In genomic region chr6:53657483-53657882, GRCm38 (mm10) we compare ENCODE assay signal across 30 mouse cellular contexts.
DNase-seq lines count a peak whose midpoint lies in the region; ATAC-seq and TF ChIP-seq lines count a peak whose summit lies in the region.
"Had no signal": no experiment of that assay in that cellular context is flagged by ENCODE, and none has a peak within 500 bp of the region (broad histone marks: within the 10 kb centered on the region; RNA-seq: fewer than 3 reads in every experiment).

No protein-coding gene starts in this region.

- peaks cover 22% of the 10 kb centered on the region for H3K4me1 ChIP-seq in heart, embryonic 12.5 days (replicated peaks)
- peaks cover 50% of the 10 kb centered on the region for H3K4me1 ChIP-seq in limb, embryonic 12.5 days (replicated peaks)
- peaks cover 38% of the 10 kb centered on the region for H3K4me1 ChIP-seq in limb, embryonic 10.5 days
- no peaks in the 10 kb centered on the region; the same call in 1 of the 2 replicates for H3K4me1 ChIP-seq in stomach, postnatal 0 days (replicated peaks; ENCODE audit: control insufficient read depth, insufficient read depth)

- no peak overlapping the region for H3K4me3 ChIP-seq in heart, embryonic 12.5 days
- H3K4me3 ChIP-seq in limb, embryonic 12.5 days (replicated peaks): no peak overlapping the region
- no peak overlapping the region for H3K4me3 ChIP-seq in limb, embryonic 10.5 days
- no peak overlapping the region for H3K4me3 ChIP-seq in stomach, postnatal 0 days (ENCODE audit: low read depth, low read length)
- H3K4me3 ChIP-seq: forebrain, embryonic 13.5 days; hindbrain, embryonic 12.5 days; neural tube, embryonic 13.5 days had no signal

- H3K27ac ChIP-seq in heart, embryonic 12.5 days (ENCODE audit: poor library complexity, severe bottlenecking): no peak overlapping the region
- H3K27ac ChIP-seq in limb, embryonic 12.5 days: 0 out of 2 replicates have a peak overlapping the region, but pooled peaks have one; percentile 35
- H3K27ac ChIP-seq in limb, embryonic 10.5 days: no peak overlapping the region
- no peak overlapping the region for H3K27ac ChIP-seq in stomach, postnatal 0 days (replicated peaks)
- H3K27ac ChIP-seq: forebrain, embryonic 13.5 days; hindbrain, embryonic 12.5 days; liver, embryonic 14.5 days; neural tube, embryonic 13.5 days had no signal

- no peaks in the 10 kb centered on the region for H3K36me3 ChIP-seq in heart, embryonic 12.5 days
- H3K36me3 ChIP-seq in limb, embryonic 12.5 days: no peaks in the 10 kb centered on the region
- H3K36me3 ChIP-seq in limb, embryonic 10.5 days: no peaks in the 10 kb centered on the region
- H3K36me3 ChIP-seq in stomach, postnatal 0 days (ENCODE audit: control insufficient read depth, insufficient read depth, low read length): no peaks in the 10 kb centered on the region
- H3K36me3 ChIP-seq: G1E; hindbrain, embryonic 12.5 days; neural tube, embryonic 13.5 days had no signal

- 0 out of 2 replicates have a peak, but pooled peaks have one; percentile 20 for TF ChIP-seq CTCF in stomach, postnatal 0 days (IDR thresholded peaks at IDR 0.05; ENCODE audit: low read depth)

- peak; percentile 66 for DNase-seq in heart, adult 11 months
- no peak for DNase-seq in limb, embryonic 10.5 days (ENCODE audit: low spot score)
- peak; percentile 75 for DNase-seq in embryo, embryonic 10.5 days (ENCODE audit: low spot score)
- DNase-seq in stomach, postnatal 0 days (ENCODE audit: low spot score): no peak
- DNase-seq: adrenal gland, postnatal 10 days; B cell, adult 2 months; cerebellum, adult 8-10 months; cerebellum, postnatal 25 days; heart, postnatal 14 days; kidney, adult 18-20 months; kidney, postnatal 4 days; layer of hippocampus, postnatal 36 days; left cerebral cortex, postnatal 4 days; liver; lung, embryonic 14.5 days; lung, postnatal 14 days; right cerebral cortex, postnatal 25 days; spleen, adult 18-20 months; thymus, adult 18-20 months; thymus, postnatal 25 days had no signal

- no peaks in the 10 kb centered on the region for H3K27me3 ChIP-seq in heart, embryonic 12.5 days (replicated peaks)
- H3K27me3 ChIP-seq in limb, embryonic 12.5 days: no peaks in the 10 kb centered on the region
- peaks cover 10% of the 10 kb centered on the region for H3K27me3 ChIP-seq in limb, embryonic 10.5 days (ENCODE audit: low read depth, poor library complexity, severe bottlenecking)
- no peaks in the 10 kb centered on the region for H3K27me3 ChIP-seq in stomach, postnatal 0 days (ENCODE audit: control insufficient read depth, insufficient read depth, low read length)
- H3K27me3 ChIP-seq: forebrain, embryonic 13.5 days; hindbrain, embryonic 12.5 days; neural tube, embryonic 13.5 days had no signal

- no peak for TF ChIP-seq EP300 in stomach, postnatal 0 days (optimal IDR thresholded peaks at IDR 0.05)

- ATAC-seq in heart, embryonic 12.5 days (ENCODE audit: insufficient number of reproducible peaks, low FRiP score): no peak
- ATAC-seq in limb, embryonic 12.5 days (ENCODE audit: insufficient number of reproducible peaks, insufficient read depth, low FRiP score, low TSS enrichment, low read depth): no peak
- ATAC-seq in stomach, postnatal 0 days (ENCODE audit: low FRiP score, low TSS enrichment): no peak
- ATAC-seq in megakaryocyte, adult 5-6 weeks (ENCODE audit: poor library complexity, severe bottlenecking): no peak
- ATAC-seq: forebrain, embryonic 13.5 days; midbrain, embryonic 16.5 days had no signal

- 70% methylated on average over 4 of the region's 4 CpGs for WGBS in heart, embryonic 12.5 days
- 65% methylated on average over 4 of the region's 4 CpGs for WGBS in limb, embryonic 12.5 days
- WGBS in limb, embryonic 10.5 days: 64% methylated on average over 4 of the region's 4 CpGs
- 60% methylated on average over 4 of the region's 4 CpGs for WGBS in stomach, postnatal 0 days

- H3K9me3 ChIP-seq in heart, embryonic 12.5 days (replicated peaks): no peaks in the 10 kb centered on the region
- no peaks in the 10 kb centered on the region for H3K9me3 ChIP-seq in limb, embryonic 12.5 days
- no peaks in the 10 kb centered on the region for H3K9me3 ChIP-seq in limb, embryonic 10.5 days (replicated peaks)
- H3K9me3 ChIP-seq in stomach, postnatal 0 days (ENCODE audit: control insufficient read depth, low read length): no peaks in the 10 kb centered on the region
- H3K9me3 ChIP-seq: forebrain, embryonic 13.5 days; hindbrain, embryonic 12.5 days; neural tube, embryonic 13.5 days had no signal

- H3K9ac ChIP-seq in heart, embryonic 12.5 days: no peak overlapping the region
- H3K9ac ChIP-seq in limb, embryonic 12.5 days (replicated peaks): no peak overlapping the region
- H3K9ac ChIP-seq in stomach, postnatal 0 days (ENCODE audit: low read length): no peak overlapping the region
- H3K9ac ChIP-seq: forebrain, embryonic 13.5 days; hindbrain, embryonic 12.5 days; liver, embryonic 14.5 days; lung, embryonic 14.5 days; neural tube, embryonic 13.5 days had no signal

- H3K4me2 ChIP-seq in heart, embryonic 12.5 days: no peak overlapping the region
- H3K4me2 ChIP-seq in limb, embryonic 12.5 days: no peak overlapping the region
- H3K4me2 ChIP-seq in stomach, postnatal 0 days (replicated peaks; ENCODE audit: low read depth): no peak overlapping the region
- H3K4me2 ChIP-seq: forebrain, embryonic 13.5 days; hindbrain, embryonic 12.5 days; lung, embryonic 14.5 days; midbrain, embryonic 11.5 days; neural tube, embryonic 13.5 days had no signal

Comparison
In these comparisons a context has a peak if more than half of its experiments do, and no peak if none do; other contexts are left out.
1. DNase-seq: peak in heart, adult 11 months (single experiment) and embryo, embryonic 10.5 days (single experiment); none in limb, embryonic 10.5 days (single experiment) and stomach, postnatal 0 days (single experiment).